Mouse (Mus musculus) Muller cell, postnatal 12 days (primary cell): ENCODE data around the gene Tnfsf15.

Experiments used
- DNase-seq: peaks from one replicate; pipeline ENCODE4 v3.0.0-alpha.2; 2015; ENCODE audit errors: inconsistent ontology term

Tnfsf15 gene

GRCm38 (mm10) chr4:63744693-63745171 lies at the start of gene Tnfsf15:
Tnfsf15 (minus strand) TSS chr4:63745113.
- no peak for DNase-seq

- no peak for DNase-seq
These were observed 47.4 kb upstream of the Tnfsf15 start for GRCm38 (mm10) chr4:63792328-63792727.

- DNase-seq = peak; percentile 82
These were observed 40.6 kb upstream of the Tnfsf15 start for GRCm38 (mm10) chr4:63785466-63785865.

GRCm38 (mm10) chr4:63783826-63784225 lies 38.9 kb upstream of the Tnfsf15 start:
- no peak for DNase-seq

GRCm38 (mm10) chr4:63782970-63783613 lies 38.2 kb upstream of the Tnfsf15 start:
- DNase-seq = no peak

GRCm38 (mm10) chr4:63777223-63777622 lies 32.3 kb upstream of the Tnfsf15 start:
- DNase-seq = no peak

GRCm38 (mm10) chr4:63773306-63774090 lies 28.6 kb upstream of the Tnfsf15 start:
- DNase-seq = no peak

GRCm38 (mm10) chr4:63772514-63772913 lies 27.6 kb upstream of the Tnfsf15 start:
- DNase-seq = no peak

GRCm38 (mm10) chr4:63771291-63771690 lies 26.4 kb upstream of the Tnfsf15 start:
- peak; percentile 29 for DNase-seq

- no peak for DNase-seq
These were observed 24.2 kb upstream of the Tnfsf15 start for GRCm38 (mm10) chr4:63769161-63769560.

GRCm38 (mm10) chr4:63765050-63765449 lies 20.1 kb upstream of the Tnfsf15 start:
- DNase-seq = no peak

GRCm38 (mm10) chr4:63759931-63760330 lies 15.0 kb upstream of the Tnfsf15 start:
- DNase-seq = peak; percentile 37

GRCm38 (mm10) chr4:63757527-63758154 lies 12.7 kb upstream of the Tnfsf15 start:
- DNase-seq = no peak

GRCm38 (mm10) chr4:63756072-63756471 lies 11.2 kb upstream of the Tnfsf15 start:
- DNase-seq = peak; percentile 42

GRCm38 (mm10) chr4:63754467-63755020 lies 9.6 kb upstream of the Tnfsf15 start:
- no peak for DNase-seq

- no peak for DNase-seq
These were observed 8.9 kb upstream of the Tnfsf15 start for GRCm38 (mm10) chr4:63753855-63754254.

GRCm38 (mm10) chr4:63752687-63753523 lies 8.0 kb upstream of the Tnfsf15 start:
- peak; percentile 91 for DNase-seq

- DNase-seq = no peak
These were observed 3.3 kb upstream of the Tnfsf15 start for GRCm38 (mm10) chr4:63748061-63748730.

GRCm38 (mm10) chr4:63745271-63745670 lies 358 bp upstream of the Tnfsf15 start:
- no peak for DNase-seq

GRCm38 (mm10) chr4:63743660-63744059 lies 1.3 kb downstream of the Tnfsf15 start:
- DNase-seq = no peak
